Mouse (Mus musculus): Measurements from ENCODE around the gene R3hcc1l.

Gene R3hcc1l

GRCm38 (mm10) chr19:42602041-42602440, 83.5 kb downstream of the R3hcc1l start:
- DNase-seq: no peak

DNA sequence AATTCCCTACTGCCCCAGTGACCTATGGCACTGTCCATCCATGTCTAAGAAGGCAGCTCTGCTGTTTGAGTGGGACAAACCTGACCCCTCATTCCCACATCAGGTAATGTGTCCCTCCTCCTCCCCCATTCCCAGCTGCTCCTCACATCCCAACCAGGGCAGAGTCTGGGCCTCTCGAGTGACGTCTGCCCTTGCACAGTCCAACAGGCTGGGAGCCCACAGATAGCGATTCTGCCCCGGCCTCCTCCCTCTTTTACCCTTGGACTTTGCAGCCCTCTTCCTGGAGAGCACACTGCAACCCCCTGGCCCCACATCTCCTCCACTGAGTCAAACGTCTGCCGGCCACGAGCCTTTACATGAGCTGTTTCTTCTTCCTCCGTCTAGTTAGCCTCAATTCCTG, 84.0 kb downstream of the R3hcc1l start:
- no peak for DNase-seq

DNA sequence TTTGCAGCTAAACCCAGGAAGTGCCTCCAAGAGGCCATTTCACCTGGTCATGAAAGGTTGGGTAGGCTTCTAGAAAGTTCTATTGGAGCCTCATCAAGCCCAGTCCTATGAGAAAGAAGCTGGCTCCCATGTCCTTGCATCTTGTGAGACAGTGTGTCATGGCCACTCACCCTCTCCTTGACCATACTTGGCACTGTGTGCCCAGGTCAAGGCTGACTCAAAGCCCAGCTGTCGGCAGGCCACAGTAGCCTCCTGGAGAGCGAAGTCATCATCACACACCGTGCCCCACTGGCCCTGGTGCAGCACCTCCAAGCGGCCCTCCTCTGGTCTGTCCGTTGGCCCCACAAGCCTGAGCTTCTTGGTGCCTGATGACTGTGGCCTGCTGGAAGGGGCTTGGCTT, 89.5 kb downstream of the R3hcc1l start:
- no peak for DNase-seq

DNA sequence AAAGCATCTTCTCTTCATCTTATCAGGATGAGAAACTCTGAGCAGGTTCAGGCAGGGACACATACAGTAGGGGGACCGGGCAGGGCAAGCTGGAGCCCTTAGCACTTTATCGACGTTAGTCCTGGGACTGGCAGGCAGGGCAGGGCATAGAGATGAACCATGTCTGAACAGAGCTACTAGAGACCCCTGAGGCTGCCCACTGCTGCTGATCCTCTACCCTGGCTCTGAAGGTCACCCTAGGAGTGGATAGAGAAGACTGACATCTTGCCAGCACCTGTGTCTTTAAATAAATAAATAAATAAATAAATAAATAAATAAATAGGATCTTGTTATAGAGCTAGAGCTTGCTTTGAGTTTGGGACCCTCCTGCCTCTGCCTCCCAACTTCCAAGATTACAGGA, 91.2 kb downstream of the R3hcc1l start:
- DNase-seq: no peak

DNA sequence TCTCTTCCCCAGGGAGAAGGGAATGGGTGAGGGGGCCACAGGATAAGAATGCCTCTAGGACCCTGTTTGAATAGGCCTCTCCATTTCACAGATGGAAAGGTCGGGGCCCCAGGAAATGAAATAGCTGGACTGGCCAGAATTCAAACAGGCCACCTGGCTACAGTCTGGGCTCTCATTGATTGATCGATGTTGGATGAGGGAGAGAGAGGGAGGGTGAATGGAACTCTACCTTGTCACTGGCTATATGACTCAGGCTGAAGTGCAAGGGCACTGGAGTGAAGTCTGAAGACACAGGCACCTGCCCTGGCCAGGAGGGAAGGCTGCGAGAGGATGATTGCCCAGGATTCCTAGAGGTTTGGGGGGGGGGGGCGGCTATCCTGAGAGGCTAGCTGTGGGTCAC, 93.2 kb downstream of the R3hcc1l start:
- DNase-seq: no peak

DNA sequence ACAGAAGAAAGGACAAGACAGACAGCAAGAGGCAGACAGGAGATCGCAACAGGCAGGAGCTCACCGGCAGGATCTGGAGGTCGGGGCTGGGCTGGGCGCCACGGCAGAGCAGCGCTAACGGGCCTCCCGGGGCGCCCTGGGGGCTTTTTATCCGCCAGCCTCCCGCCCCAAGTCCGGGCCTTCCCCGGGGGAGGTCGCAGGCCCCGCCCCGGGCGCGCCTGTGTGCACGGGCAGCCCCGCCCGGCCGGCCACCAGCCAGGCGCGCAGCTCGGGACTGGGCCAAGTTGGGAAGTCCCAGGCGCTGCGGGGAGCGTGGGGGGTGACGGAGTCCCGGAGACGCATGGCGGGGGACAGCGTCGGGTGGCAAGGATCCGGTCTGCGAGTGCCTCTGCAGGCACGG, 94.1 kb downstream of the R3hcc1l start, which contains the start of gene Loxl4:
TSS of gene Loxl4 (minus strand) at position 160 of the 400 bp plus-strand sequence.
- DNase-seq: peak; percentile 11

GRCm38 (mm10) chr19:42613116-42613515, 94.6 kb downstream of the R3hcc1l start:
- DNase-seq: no peak

DNA sequence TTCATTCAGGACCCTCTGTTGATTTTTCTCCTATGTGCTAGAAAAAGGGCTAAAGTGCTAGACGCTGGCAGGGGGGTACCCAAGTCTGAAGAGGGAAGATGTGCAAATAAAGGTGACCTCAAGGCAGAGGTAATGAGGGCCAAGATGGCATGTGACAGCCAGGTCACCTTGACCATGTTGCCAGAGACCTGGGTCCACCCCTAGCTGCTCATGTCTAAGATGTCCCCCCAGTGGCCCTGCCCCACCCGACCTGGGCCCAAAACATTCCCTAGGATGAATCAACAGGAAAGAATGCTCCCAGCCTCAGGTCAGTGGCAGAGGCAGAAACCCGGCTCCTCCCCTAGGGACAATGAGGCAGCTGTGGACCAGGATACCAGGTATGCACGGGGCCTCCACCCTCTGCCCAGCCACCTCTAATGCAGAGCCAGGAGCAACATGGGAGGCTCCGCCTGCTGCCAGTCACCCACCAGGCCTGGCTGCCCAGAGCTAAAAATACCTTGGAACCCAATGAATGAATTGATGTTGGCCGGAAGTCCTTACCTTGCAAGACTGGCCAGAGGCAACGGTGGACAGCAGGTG, 95.2 kb downstream of the R3hcc1l start:
- no peak for DNase-seq

DNA sequence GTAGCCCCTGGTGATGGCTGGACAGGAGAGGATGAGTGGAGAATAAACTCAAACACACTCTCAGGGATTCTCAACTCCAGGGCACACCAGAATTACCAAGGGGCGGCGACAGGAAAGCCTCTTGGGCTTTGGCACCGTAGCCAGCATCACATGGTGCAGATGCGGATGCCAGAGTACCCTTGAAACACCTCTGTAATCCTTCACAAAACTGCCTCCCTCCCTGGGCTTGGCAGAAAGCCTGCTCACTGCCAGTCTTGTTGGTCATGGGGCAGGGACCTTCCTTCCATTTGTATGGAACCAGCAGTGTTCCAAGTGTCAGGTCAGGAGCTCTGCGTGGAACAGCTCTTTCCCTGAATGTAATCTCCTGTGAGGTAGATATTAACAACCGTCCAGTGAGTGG, 109.5 kb downstream of the R3hcc1l start:
- no peak for DNase-seq

GRCm38 (mm10) chr19:42631541-42631961, 113.0 kb downstream of the R3hcc1l start:
- DNase-seq: peak; percentile 57

GRCm38 (mm10) chr19:42632301-42632700, 113.7 kb downstream of the R3hcc1l start:
- DNase-seq: no peak

GRCm38 (mm10) chr19:42633650-42634049, 115.1 kb downstream of the R3hcc1l start:
- no peak for DNase-seq

- no peak for DNase-seq
These were observed 118.1 kb downstream of the R3hcc1l start for GRCm38 (mm10) chr19:42636631-42637030.

GRCm38 (mm10) chr19:42638604-42639481, 120.3 kb downstream of the R3hcc1l start:
- no peak for DNase-seq

DNA sequence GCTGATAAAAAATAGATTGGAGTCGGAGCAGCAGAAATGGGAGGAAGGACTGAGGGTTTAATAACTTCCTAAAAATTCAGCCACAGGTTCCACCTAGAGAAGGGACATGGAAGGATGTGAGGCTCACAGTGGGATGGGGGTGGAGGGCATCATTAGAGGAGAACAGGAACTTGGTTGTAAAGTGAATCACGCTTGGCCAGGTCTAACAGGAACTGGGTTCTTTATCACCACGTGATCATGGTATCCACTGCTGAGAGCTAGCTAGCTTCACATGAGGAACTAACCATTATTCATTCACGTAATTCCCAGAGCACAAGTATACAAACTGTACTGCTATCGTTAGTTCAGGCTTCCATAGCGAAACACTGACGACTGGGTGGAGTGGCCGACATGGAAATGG, 121.0 kb downstream of the R3hcc1l start:
- no peak for DNase-seq

DNA sequence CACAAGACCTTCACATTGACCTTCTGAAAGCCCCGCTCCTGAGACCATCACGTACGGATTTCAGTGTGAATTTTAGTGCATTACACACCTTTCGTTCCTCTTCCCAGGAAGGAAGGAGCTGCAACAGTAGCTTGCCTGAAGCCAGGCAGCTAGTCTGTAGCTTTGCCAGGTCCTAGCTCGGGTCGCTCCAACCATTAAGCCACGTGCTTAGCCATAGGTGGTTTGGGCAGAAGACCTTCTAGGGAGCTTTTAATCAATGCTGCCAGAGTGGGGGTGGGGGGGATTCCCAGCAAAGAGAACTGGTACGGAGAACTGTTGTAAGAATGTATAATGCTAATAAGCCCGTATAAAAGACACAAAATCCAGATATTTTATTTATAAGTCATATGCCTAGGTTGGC, 121.7 kb downstream of the R3hcc1l start:
- no peak for DNase-seq
